Mouse (Mus musculus) G1E (cell line): Measurements from ENCODE around the gene Olfr576. TPM values are rescaled to one million over a fixed set of nuclear protein-coding genes. Genes with fewer than 3 reads are reported as not detected.

Experiments used
- ATAC-seq: 2 replicates; pipeline ENCODE4 v1.8.0; 2016; ENCODE audit warnings: mild to moderate bottlenecking; ENCODE audit not compliant: insufficient number of reproducible peaks, poor library complexity, low FRiP score, severe bottlenecking; ENCODE audit errors: extremely low read depth
- DNase-seq: peaks from one replicate; pipeline ENCODE4 v3.0.0; 2012; ENCODE audit warnings: low spot score
- H3K27me3 ChIP-seq: 2 replicates; pipeline ENCODE4 v1.6.1; 2012; ENCODE audit warnings: mild to moderate bottlenecking, low read length, inconsistent platforms; ENCODE audit not compliant: insufficient read depth
- H3K36me3 ChIP-seq: replicated peaks from 2 replicates; pipeline ENCODE3; 2012; ENCODE audit warnings: mild to moderate bottlenecking, inconsistent platforms
- H3K4me1 ChIP-seq: 2 replicates; pipeline ENCODE4 v1.6.1; 2012; ENCODE audit warnings: low read depth, low read length, inconsistent platforms, mixed read lengths; ENCODE audit not compliant: insufficient read depth
- H3K4me3 ChIP-seq: 2 replicates; pipeline ENCODE4 v1.5.1; 2012; ENCODE audit warnings: low read depth, mild to moderate bottlenecking, inconsistent platforms, low read length, moderate library complexity, mixed read lengths
- H3K9me3 ChIP-seq: replicated peaks from 2 replicates; pipeline ENCODE4 v1.6.1; 2012; ENCODE audit warnings: inconsistent platforms
- CTCF ChIP-seq: IDR thresholded peaks from 2 replicates; pipeline ENCODE4 v1.5.1; 2012; ENCODE audit warnings: low read depth, low read length, inconsistent platforms, mixed read lengths
- GATA1 ChIP-seq: IDR thresholded peaks from 2 replicates; pipeline ENCODE4 v1.6.1; 2012; ENCODE audit warnings: borderline replicate concordance, low read length, inconsistent platforms, mixed read lengths
- GATA2 ChIP-seq: IDR thresholded peaks from 2 replicates; pipeline ENCODE4 v1.6.1; 2012; ENCODE audit warnings: low read depth, low read length, inconsistent platforms, borderline replicate concordance
- POLR2AphosphoS5 ChIP-seq: IDR thresholded peaks from 2 replicates; pipeline ENCODE4 v1.6.1; 2012; ENCODE audit warnings: low read depth, low read length, inconsistent platforms; ENCODE audit not compliant: insufficient replicate concordance
- TAL1 ChIP-seq: conservative IDR thresholded peaks from 2 replicates; pipeline ENCODE4 v1.6.1; 2012; ENCODE audit warnings: low read depth, low read length, inconsistent platforms, mixed read lengths
- polyA plus RNA-seq: library from polyadenylated mRNA; stranded (reverse); fragments of >175 nt; gene quantifications from 2 replicates; pipeline ENCODE4 v1.2.3, GENCODE M21; 2012
- total RNA-seq, 2 experiments: library from RNA; stranded (forward) in 1 of 2; stranded (reverse) in 1 of 2; fragments of 200-1000 nt in 1 of 2; fragments of >200 nt in 1 of 2; fragmentation: Nextera tagmentation in 1 of 2; gene quantifications; 2 replicates each; pipeline ENCODE4 v1.2.3; 2014 to 2017

Olfr576 gene
- total and polyA plus RNA-seq, 3 experiments = not detected

DNA sequence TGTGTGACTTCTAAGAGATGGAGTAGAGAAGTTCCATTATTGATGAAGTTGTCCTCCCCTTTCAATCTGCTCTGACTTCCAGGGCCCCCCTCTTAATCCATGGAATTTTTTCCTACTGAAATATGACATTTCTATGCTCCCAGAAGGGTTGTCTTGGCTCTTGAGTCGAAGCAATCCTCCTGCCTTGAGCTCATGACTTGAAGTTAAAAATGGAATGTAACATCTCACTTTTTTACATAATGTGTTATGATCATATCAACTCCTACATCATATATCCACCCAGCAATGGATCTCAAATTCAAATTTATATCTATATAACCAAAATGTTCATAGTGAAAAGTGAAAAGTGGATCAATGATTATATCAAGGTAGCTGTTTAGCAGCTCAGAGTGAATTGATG lies 11.9 kb downstream of the Olfr576 start:
- TF ChIP-seq GATA2 (no peak), CTCF (no peak), POLR2AphosphoS5 (no peak)
- DNase-seq = no peak
- Histone ChIP-seq H3K36me3 (no peaks in the 10 kb centered on the region), H3K4me3 (no peak overlapping the region), H3K9me3 (no peaks in the 10 kb centered on the region), H3K4me1 (no peaks in the 10 kb centered on the region), H3K27me3 (no peaks in the 10 kb centered on the region)
- no peak for ATAC-seq

DNA sequence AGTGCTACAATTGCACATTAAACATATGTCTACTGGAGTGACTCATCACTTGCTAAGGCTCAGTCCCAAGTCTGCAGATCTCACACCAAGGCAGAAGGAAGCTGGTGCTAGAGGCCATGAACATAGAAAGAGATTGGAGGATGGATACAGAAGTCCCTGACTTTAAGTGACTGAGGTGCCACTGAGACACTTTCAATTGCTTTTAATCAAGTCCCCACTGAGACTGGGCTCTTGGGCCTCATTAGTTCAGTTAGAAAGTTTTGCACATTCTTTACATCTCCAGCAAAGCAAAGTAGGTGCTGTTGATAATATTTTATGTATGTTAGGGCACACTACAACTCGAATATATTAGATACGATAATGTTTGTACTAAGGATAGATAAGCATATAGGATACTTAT lies 13.4 kb downstream of the Olfr576 start, which contains the start of gene Olfr577:
Gene Olfr577, minus strand, starts transcription at position 101 of the 400 bp plus-strand sequence.
- Histone ChIP-seq H3K9me3 (no peaks in the 10 kb centered on the region), H3K27me3 (no peaks in the 10 kb centered on the region)
- no peak for ATAC-seq

DNA sequence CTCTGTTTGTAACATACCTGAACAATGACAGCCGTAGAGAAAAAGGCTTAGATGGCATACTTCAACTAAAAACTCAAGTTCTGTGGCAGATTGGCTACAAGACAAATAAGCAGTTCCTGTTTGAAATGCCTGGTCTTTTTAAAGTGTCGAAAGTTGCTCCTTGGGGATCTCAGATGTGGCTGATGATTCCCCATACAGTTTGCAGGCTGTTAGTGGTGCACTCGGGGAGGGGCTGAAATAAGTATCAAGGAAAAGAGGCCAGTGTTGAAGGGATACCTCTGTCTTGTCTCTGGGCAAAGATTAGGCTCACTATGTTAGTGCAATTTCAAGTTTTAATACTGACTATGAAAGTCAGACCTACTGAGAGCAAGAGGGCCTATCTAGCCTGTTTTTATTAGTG lies 26.8 kb downstream of the Olfr576 start, which contains the start of gene Olfr578:
Gene Olfr578, minus strand, starts transcription at position 101 of the 400 bp plus-strand sequence.
- H3K4me3 ChIP-seq = no peak within 1 kb of the TSS
- no peaks in the 10 kb centered on the region for H3K36me3 ChIP-seq
- no peak for ATAC-seq
- TF ChIP-seq TAL1 (no peak), GATA1 (no peak), POLR2AphosphoS5 (no peak), CTCF (no peak), GATA2 (no peak)
- H3K9me3 ChIP-seq = no peaks in the 10 kb centered on the region
- DNase-seq = no peak
- H3K4me1 ChIP-seq = no peaks in the 10 kb centered on the region
- H3K27me3 ChIP-seq = no peaks in the 10 kb centered on the region

More for the DNA sequence above, 13.4 kb downstream of the Olfr576 start, which contains the start of gene Olfr577:
- Histone ChIP-seq H3K4me1 (no peaks in the 10 kb centered on the region), H3K4me3 (no peak within 1 kb of the TSS), H3K36me3 (no peaks in the 10 kb centered on the region)
- no peak for DNase-seq
- TF ChIP-seq GATA2 = no peak

Other genes with a start within 250 kb of the Olfr576 start
Only the 20 nearest of the 27 such genes appear.
- not detected in 2 replicates for gene Olfr561, start 191.4 kb upstream of the Olfr576 start, total RNA-seq (2014; fragmentation: Nextera tagmentation)
- gene Olfr561, start 191.4 kb upstream of the Olfr576 start, total RNA-seq (2017) = 0.22 TPM in 1 of 2 replicates, not detected in the other
- gene Olfr561, start 191.4 kb upstream of the Olfr576 start, polyA plus RNA-seq = not detected in 2 replicates
- gene Olfr564, start 159.2 kb upstream of the Olfr576 start, total RNA-seq (2014; fragmentation: Nextera tagmentation) = not detected in 2 replicates
- gene Olfr564, start 159.2 kb upstream of the Olfr576 start, total RNA-seq (2017) = not detected in 2 replicates
- gene Olfr564, start 159.2 kb upstream of the Olfr576 start, polyA plus RNA-seq = not detected in 2 replicates
- gene Olfr566, start 103.9 kb upstream of the Olfr576 start, total RNA-seq (2014; fragmentation: Nextera tagmentation) = not detected in 2 replicates
- 0.06 and 0.16 TPM in 2 replicates for gene Olfr566, start 103.9 kb upstream of the Olfr576 start, total RNA-seq (2017)
- gene Olfr566, start 103.9 kb upstream of the Olfr576 start, polyA plus RNA-seq = not detected in 2 replicates
- not detected in 2 replicates for gene Olfr568, start 85.5 kb upstream of the Olfr576 start, total RNA-seq (2014; fragmentation: Nextera tagmentation)
- gene Olfr568, start 85.5 kb upstream of the Olfr576 start, total RNA-seq (2017) = not detected in 2 replicates
- gene Olfr568, start 85.5 kb upstream of the Olfr576 start, polyA plus RNA-seq = not detected in 2 replicates
- gene Olfr569, start 71.8 kb upstream of the Olfr576 start, total RNA-seq (2014; fragmentation: Nextera tagmentation) = not detected in 2 replicates
- 0.06 and 0.16 TPM in 2 replicates for gene Olfr569, start 71.8 kb upstream of the Olfr576 start, total RNA-seq (2017)
- gene Olfr569, start 71.8 kb upstream of the Olfr576 start, polyA plus RNA-seq = not detected in 2 replicates
- gene Olfr570, start 68.1 kb upstream of the Olfr576 start, total RNA-seq (2014; fragmentation: Nextera tagmentation) = not detected in 2 replicates
- not detected in 2 replicates for gene Olfr570, start 68.1 kb upstream of the Olfr576 start, total RNA-seq (2017)
- gene Olfr570, start 68.1 kb upstream of the Olfr576 start, polyA plus RNA-seq = not detected in 2 replicates
- 0.15 TPM in 1 of 2 replicates, not detected in the other for gene Olfr571, start 45.1 kb upstream of the Olfr576 start, total RNA-seq (2014; fragmentation: Nextera tagmentation)
- 0.11 and 0.12 TPM in 2 replicates for gene Olfr571, start 45.1 kb upstream of the Olfr576 start, total RNA-seq (2017)
- not detected in 2 replicates for gene Olfr571, start 45.1 kb upstream of the Olfr576 start, polyA plus RNA-seq
- not detected in 2 replicates for gene Olfr572, start 38.3 kb upstream of the Olfr576 start, total RNA-seq (2014; fragmentation: Nextera tagmentation)
- 0.22 TPM in 1 of 2 replicates, not detected in the other for gene Olfr572, start 38.3 kb upstream of the Olfr576 start, total RNA-seq (2017)
- gene Olfr572, start 38.3 kb upstream of the Olfr576 start, polyA plus RNA-seq = not detected in 2 replicates
- gene Olfr573-ps1, start 20.1 kb upstream of the Olfr576 start, total RNA-seq (2014; fragmentation: Nextera tagmentation) = not detected in 2 replicates
- not detected in 2 replicates for gene Olfr573-ps1, start 20.1 kb upstream of the Olfr576 start, total RNA-seq (2017)
- not detected in 2 replicates for gene Olfr573-ps1, start 20.1 kb upstream of the Olfr576 start, polyA plus RNA-seq
- not detected in 2 replicates for gene Olfr574, start 14.2 kb upstream of the Olfr576 start, total RNA-seq (2014; fragmentation: Nextera tagmentation)
- gene Olfr574, start 14.2 kb upstream of the Olfr576 start, total RNA-seq (2017) = 0.17 TPM in 1 of 2 replicates, not detected in the other
- gene Olfr574, start 14.2 kb upstream of the Olfr576 start, polyA plus RNA-seq = not detected in 2 replicates
- not detected in 2 replicates for gene Olfr575, start 3.9 kb upstream of the Olfr576 start, total RNA-seq (2014; fragmentation: Nextera tagmentation)
- 0.11 TPM in 1 of 2 replicates, not detected in the other for gene Olfr575, start 3.9 kb upstream of the Olfr576 start, total RNA-seq (2017)
- gene Olfr575, start 3.9 kb upstream of the Olfr576 start, polyA plus RNA-seq = not detected in 2 replicates
- gene Olfr577, start 13.3 kb downstream of the Olfr576 start, total RNA-seq (2014; fragmentation: Nextera tagmentation) = not detected in 2 replicates
- gene Olfr577, start 13.3 kb downstream of the Olfr576 start, total RNA-seq (2017) = 0.05 TPM in 1 of 2 replicates, not detected in the other
- not detected in 2 replicates for gene Olfr577, start 13.3 kb downstream of the Olfr576 start, polyA plus RNA-seq
- gene Olfr578, start 26.7 kb downstream of the Olfr576 start, total RNA-seq (2014; fragmentation: Nextera tagmentation) = not detected in 2 replicates
- 0.05 TPM in 1 of 2 replicates, not detected in the other for gene Olfr578, start 26.7 kb downstream of the Olfr576 start, total RNA-seq (2017)
- gene Olfr578, start 26.7 kb downstream of the Olfr576 start, polyA plus RNA-seq = not detected in 2 replicates
- gene Olfr582, start 75.4 kb downstream of the Olfr576 start, total RNA-seq (2014; fragmentation: Nextera tagmentation) = not detected in 2 replicates
- gene Olfr582, start 75.4 kb downstream of the Olfr576 start, total RNA-seq (2017) = 0.16 TPM in 1 of 2 replicates, not detected in the other
- gene Olfr582, start 75.4 kb downstream of the Olfr576 start, polyA plus RNA-seq = not detected in 2 replicates
- gene Olfr583, start 88.6 kb downstream of the Olfr576 start, total RNA-seq (2014; fragmentation: Nextera tagmentation) = not detected in 2 replicates
- 0.11 and 0.29 TPM in 2 replicates for gene Olfr583, start 88.6 kb downstream of the Olfr576 start, total RNA-seq (2017)
- gene Olfr583, start 88.6 kb downstream of the Olfr576 start, polyA plus RNA-seq = not detected in 2 replicates
- gene Olfr584, start 119.2 kb downstream of the Olfr576 start, total RNA-seq (2014; fragmentation: Nextera tagmentation) = not detected in 2 replicates
- 0.06 and 0.16 TPM in 2 replicates for gene Olfr584, start 119.2 kb downstream of the Olfr576 start, total RNA-seq (2017)
- gene Olfr584, start 119.2 kb downstream of the Olfr576 start, polyA plus RNA-seq = not detected in 2 replicates
- gene Olfr585, start 135.1 kb downstream of the Olfr576 start, total RNA-seq (2014; fragmentation: Nextera tagmentation) = not detected in 2 replicates
- gene Olfr585, start 135.1 kb downstream of the Olfr576 start, total RNA-seq (2017) = not detected in 2 replicates
- gene Olfr585, start 135.1 kb downstream of the Olfr576 start, polyA plus RNA-seq = not detected in 2 replicates
- gene Olfr586, start 163.0 kb downstream of the Olfr576 start, total RNA-seq (2014; fragmentation: Nextera tagmentation) = not detected in 2 replicates
- 0.06 and 0.22 TPM in 2 replicates for gene Olfr586, start 163.0 kb downstream of the Olfr576 start, total RNA-seq (2017)
- gene Olfr586, start 163.0 kb downstream of the Olfr576 start, polyA plus RNA-seq = not detected in 2 replicates
- gene Olfr588-ps1, start 178.2 kb downstream of the Olfr576 start, total RNA-seq (2014; fragmentation: Nextera tagmentation) = not detected in 2 replicates
- 0.05 and 0.06 TPM in 2 replicates for gene Olfr588-ps1, start 178.2 kb downstream of the Olfr576 start, total RNA-seq (2017)
- not detected in 2 replicates for gene Olfr588-ps1, start 178.2 kb downstream of the Olfr576 start, polyA plus RNA-seq
- not detected in 2 replicates for gene Olfr589, start 193.7 kb downstream of the Olfr576 start, total RNA-seq (2014; fragmentation: Nextera tagmentation)
- 0.11 TPM in 1 of 2 replicates, not detected in the other for gene Olfr589, start 193.7 kb downstream of the Olfr576 start, total RNA-seq (2017)
- not detected in 2 replicates for gene Olfr589, start 193.7 kb downstream of the Olfr576 start, polyA plus RNA-seq